Mouse (Mus musculus) liver, embryonic 18 days (tissue): ENCODE data around the gene Syt13. TPM values are rescaled to one million over a fixed set of nuclear protein-coding genes. Genes with fewer than 3 reads are reported as not detected.

ENCODE experiments used
- polyA plus RNA-seq: library from polyadenylated mRNA; depleted of rRNA; stranded (reverse); fragments of >200 nt; gene quantifications from 2 replicates; pipeline ENCODE4 v1.2.3, GENCODE M21; 2012; rRNA removed

Gene Syt13
- 0.08 and 0.12 TPM in 2 replicates for polyA plus RNA-seq

DNA sequence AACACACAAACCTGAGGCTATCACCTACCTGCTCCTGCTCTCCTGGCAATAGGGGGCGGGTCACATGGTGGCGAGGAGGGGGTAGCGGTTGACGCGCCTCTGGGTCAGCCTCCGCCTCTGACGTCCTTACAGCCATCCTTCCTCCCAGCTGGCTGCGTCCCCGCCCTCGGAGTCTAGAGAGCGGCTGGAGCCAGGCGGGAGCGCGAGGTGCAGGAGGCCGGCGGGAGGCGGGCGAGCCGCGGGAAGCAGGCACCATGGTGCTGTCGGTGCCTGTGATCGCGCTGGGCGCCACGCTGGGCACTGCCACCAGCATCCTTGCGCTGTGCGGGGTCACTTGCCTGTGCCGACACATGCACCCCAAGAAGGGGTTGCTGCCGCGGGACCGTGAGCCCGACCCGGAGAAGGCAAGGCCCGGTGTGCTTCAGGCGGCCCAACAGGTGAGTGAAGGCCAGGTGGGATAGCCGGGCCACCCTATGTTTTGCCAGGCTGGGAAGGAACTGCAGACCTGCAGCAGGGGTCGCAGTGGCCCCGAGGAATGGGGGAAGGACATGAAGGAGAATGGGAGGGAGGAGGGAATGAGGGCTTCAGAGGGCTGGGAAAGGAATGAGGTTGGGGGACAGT is at the start of gene Syt13:
Gene Syt13, plus strand, starts transcription at position 166 of the 621 bp plus-strand sequence.

Other genes starting within 250 kb of the Syt13 start
- gene Prdm11, start 131.1 kb downstream of the Syt13 start, polyA plus RNA-seq = 1.8 and 2.2 TPM in 2 replicates